Mouse (Mus musculus) small intestine, adult 2 months (tissue): ENCODE results near the gene Nupl1.

Experiments used
- CTCF ChIP-seq: fragments of 200-500 bp; IDR thresholded peaks from 2 replicates; pipeline ENCODE4 v1.5.1; 2012; ENCODE audit warnings: low read depth, mild to moderate bottlenecking, control low read depth, inconsistent platforms, low read length, moderate library complexity, mixed read lengths; ENCODE audit not compliant: insufficient replicate concordance, insufficient read length; ENCODE audit errors: extremely low read depth
- POLR2A ChIP-seq: fragments of 200-500 bp; IDR thresholded peaks from 2 replicates; pipeline ENCODE4 v1.6.1; 2012; ENCODE audit warnings: low read depth, mild to moderate bottlenecking, control low read depth, inconsistent platforms, low read length, moderate library complexity

- TF ChIP-seq CTCF = no peak
- TF ChIP-seq POLR2A = no peak
Measured at GRCm38 (mm10) chr14:60135801-60136200, 115.4 kb downstream of the Nupl1 start.
